Mouse (Mus musculus): ENCODE data around the gene Calcoco2. TPM values are rescaled to one million over a fixed set of nuclear protein-coding genes. Genes with fewer than 3 reads are reported as not detected.
"Not testable (repeated sequence)": the region's sequence is repeated elsewhere in the genome, so short reads cannot be mapped to it uniquely, and the experiment has no call there.

The Calcoco2 gene
- not detected for total RNA-seq (2021)
- long read RNA-seq, experiment 1: 0 reads
- long read RNA-seq, experiment 2: 0 reads

GRCm38 (mm10) chr11:96111751-96112150 lies at the start of gene Calcoco2:
TSS of gene Calcoco2 (minus strand) at chr11:96111964.
- no peak for DNase-seq

GRCm38 (mm10) chr11:96147471-96147870 lies 35.7 kb upstream of the Calcoco2 start:
- DNase-seq: no peak

GRCm38 (mm10) chr11:96145622-96146270 lies 34.0 kb upstream of the Calcoco2 start:
- peak; percentile 90 for DNase-seq

GRCm38 (mm10) chr11:96143766-96144165 lies 32.0 kb upstream of the Calcoco2 start:
- no peak for DNase-seq

GRCm38 (mm10) chr11:96140726-96141175 lies 29.0 kb upstream of the Calcoco2 start:
- peak; percentile 17 for DNase-seq

- DNase-seq: no peak
These were observed 24.1 kb upstream of the Calcoco2 start for GRCm38 (mm10) chr11:96135847-96136246.

GRCm38 (mm10) chr11:96133239-96133865 lies 21.6 kb upstream of the Calcoco2 start, which contains the start of gene Ttll6:
TSS of gene Ttll6 (plus strand) at chr11:96133786.
- DNase-seq: peak; percentile 76

- no peak for DNase-seq
These were observed 18.8 kb upstream of the Calcoco2 start for GRCm38 (mm10) chr11:96130606-96131005.

GRCm38 (mm10) chr11:96124052-96124914 lies 12.5 kb upstream of the Calcoco2 start:
- DNase-seq: peak; percentile 64

GRCm38 (mm10) chr11:96122806-96123205 lies 11.0 kb upstream of the Calcoco2 start:
- not testable (repeated sequence) for DNase-seq

GRCm38 (mm10) chr11:96119401-96119800 lies 7.6 kb upstream of the Calcoco2 start:
- DNase-seq: no peak

- not testable (repeated sequence) for DNase-seq
These were observed 5.2 kb upstream of the Calcoco2 start for GRCm38 (mm10) chr11:96116925-96117324.

GRCm38 (mm10) chr11:96116116-96116515 lies 4.4 kb upstream of the Calcoco2 start:
- DNase-seq: no peak

- DNase-seq: no peak
These were observed 3.7 kb upstream of the Calcoco2 start for GRCm38 (mm10) chr11:96115416-96115815.

GRCm38 (mm10) chr11:96114077-96114476 lies 2.3 kb upstream of the Calcoco2 start:
- no peak for DNase-seq

- not testable (repeated sequence) for DNase-seq
These were observed 814 bp downstream of the Calcoco2 start for GRCm38 (mm10) chr11:96110950-96111349.

- DNase-seq: no peak
These were observed 3.4 kb downstream of the Calcoco2 start for GRCm38 (mm10) chr11:96108376-96108775.

GRCm38 (mm10) chr11:96093361-96093760 lies 18.4 kb downstream of the Calcoco2 start:
- peak; percentile 68 for DNase-seq

GRCm38 (mm10) chr11:96092674-96093291 lies 19.0 kb downstream of the Calcoco2 start:
- DNase-seq: no peak

- DNase-seq: peak; percentile 29
These were observed 20.7 kb downstream of the Calcoco2 start for GRCm38 (mm10) chr11:96091073-96091472.

GRCm38 (mm10) chr11:96087981-96088380 lies 23.8 kb downstream of the Calcoco2 start:
- no peak for DNase-seq

- no peak for DNase-seq
These were observed 29.1 kb downstream of the Calcoco2 start for GRCm38 (mm10) chr11:96082682-96083081.
